Mouse (Mus musculus) stomach, postnatal 0 days (tissue): Measurements from ENCODE around the gene Ank3. TPM values are rescaled to one million over a fixed set of nuclear protein-coding genes. Genes with fewer than 3 reads are reported as not detected.

ENCODE experiments used
- ATAC-seq: fragments of 200-750 bp; cut with Nextera tagmentation; 2 replicates; pipeline ENCODE4 v1.8.0; 2017; ENCODE audit not compliant: low FRiP score, low TSS enrichment
- DNase-seq: peaks from one replicate; pipeline ENCODE4 v3.0.0-alpha.2; 2016; ENCODE audit warnings: low spot score
- H3K27ac ChIP-seq: fragments of 300-500 bp; sonication (generic); replicated peaks from 2 replicates; pipeline ENCODE4 v1.5.1; 2014; ENCODE audit warnings: mild to moderate bottlenecking, control low read depth
- H3K27me3 ChIP-seq: fragments of 300-500 bp; sonication (generic); 2 replicates; pipeline ENCODE4 v1.6.1; 2014; ENCODE audit warnings: low read length; ENCODE audit not compliant: control insufficient read depth, insufficient read depth
- H3K36me3 ChIP-seq: fragments of 300-500 bp; sonication (generic); 2 replicates; pipeline ENCODE4 v1.6.1; 2014; ENCODE audit warnings: low read length, mixed read lengths; ENCODE audit not compliant: control insufficient read depth, insufficient read depth
- H3K4me1 ChIP-seq: fragments of 300-500 bp; sonication (generic); replicated peaks from 2 replicates; pipeline ENCODE4 v1.6.1; 2014; ENCODE audit warnings: antibody characterized with exemption; ENCODE audit not compliant: control insufficient read depth, insufficient read depth
- H3K4me2 ChIP-seq: fragments of 300-500 bp; sonication (generic); replicated peaks from 2 replicates; pipeline ENCODE4 v1.6.1; 2014; ENCODE audit warnings: low read depth, mild to moderate bottlenecking, control low read depth, moderate library complexity
- H3K4me3 ChIP-seq: fragments of 300-500 bp; sonication (generic); 2 replicates; pipeline ENCODE4 v1.5.1; 2014; ENCODE audit warnings: low read depth, low read length, control low read depth
- H3K9ac ChIP-seq: fragments of 300-500 bp; sonication (generic); 2 replicates; pipeline ENCODE4 v1.6.1; 2014; ENCODE audit warnings: mild to moderate bottlenecking, low read length, control low read depth, mixed read lengths
- H3K9me3 ChIP-seq: fragments of 300-500 bp; sonication (generic); 2 replicates; pipeline ENCODE4 v1.6.1; 2016; ENCODE audit warnings: low read length; ENCODE audit not compliant: control insufficient read depth
- CTCF ChIP-seq: IDR thresholded peaks from 2 replicates; pipeline ENCODE4 v1.5.1; 2016; ENCODE audit warnings: antibody characterized with exemption, low read depth, mild to moderate bottlenecking, moderate library complexity
- EP300 ChIP-seq: optimal IDR thresholded peaks from 2 replicates; pipeline ENCODE3; 2016; ENCODE audit warnings: antibody characterized with exemption
- WGBS: fragments of 180-500 bp; shearing (Covaris S2); extraction: QIAGEN DNeasy Blood & Tissue Kit; methylation state at CpG from one replicate; pipeline ENCODE4 v1.1.7; 2014; 5-methylcytosine and 5-hydroxymethylcytosine counted together
- polyA plus RNA-seq: library from polyadenylated mRNA; unstranded; fragments of >200 nt; fragmentation: Nextera tagmentation; extraction: Ambion mirVana; gene quantifications from 2 replicates; pipeline ENCODE4 v1.2.1, GENCODE M21; 2015

Ank3 gene
- polyA plus RNA-seq, 1 experiment from 2014 or later = 16.0 TPM

DNA sequence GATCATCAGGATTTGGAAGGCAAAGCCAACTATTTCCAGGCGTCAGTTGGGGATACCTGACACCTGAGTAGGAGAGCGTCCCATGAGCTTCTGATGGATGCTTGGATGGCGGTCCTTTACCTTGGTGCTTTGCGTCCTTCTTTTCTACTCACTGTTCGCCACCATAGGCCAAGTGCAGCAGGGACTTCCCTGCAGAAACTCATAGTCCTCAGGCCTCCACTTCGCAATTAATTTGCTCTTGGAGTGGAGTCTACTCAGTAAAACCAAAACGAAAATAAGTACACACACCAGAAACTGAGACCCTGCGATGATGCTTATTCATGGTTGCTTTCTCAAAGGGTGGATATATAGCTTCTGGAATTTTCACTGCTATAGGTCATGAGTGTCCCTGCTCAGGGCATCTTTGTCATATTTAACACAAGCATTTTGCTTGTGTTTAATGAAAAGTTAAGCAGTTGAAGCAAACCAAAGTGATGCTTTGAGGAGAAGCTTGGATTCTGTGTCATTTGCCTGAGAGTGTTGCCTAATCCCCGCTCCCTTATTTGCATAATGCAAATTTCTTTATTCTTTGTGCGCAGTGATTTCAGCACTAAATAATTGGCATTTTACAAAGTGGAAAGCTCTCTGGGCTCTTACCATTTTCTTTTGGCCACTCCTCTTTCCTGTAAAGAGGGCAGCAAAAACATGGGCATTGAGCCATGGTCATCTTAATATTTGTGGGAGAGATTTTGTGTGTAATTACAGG is 145.5 kb downstream of the Ank3 start:
- Histone ChIP-seq H3K4me2 (no peak overlapping the region), H3K4me1 (no peaks in the 10 kb centered on the region), H3K27ac (no peak overlapping the region), H3K4me3 (no peak overlapping the region), H3K9me3 (no peaks in the 10 kb centered on the region), H3K9ac (no peak overlapping the region), H3K27me3 (no peaks in the 10 kb centered on the region), H3K36me3 (no peaks in the 10 kb centered on the region)
- ATAC-seq (no peak), DNase-seq (no peak)
- 94% methylated on average over 10 of the region's 10 CpGs for WGBS
- TF ChIP-seq EP300 (no peak), CTCF (no peak)

DNA sequence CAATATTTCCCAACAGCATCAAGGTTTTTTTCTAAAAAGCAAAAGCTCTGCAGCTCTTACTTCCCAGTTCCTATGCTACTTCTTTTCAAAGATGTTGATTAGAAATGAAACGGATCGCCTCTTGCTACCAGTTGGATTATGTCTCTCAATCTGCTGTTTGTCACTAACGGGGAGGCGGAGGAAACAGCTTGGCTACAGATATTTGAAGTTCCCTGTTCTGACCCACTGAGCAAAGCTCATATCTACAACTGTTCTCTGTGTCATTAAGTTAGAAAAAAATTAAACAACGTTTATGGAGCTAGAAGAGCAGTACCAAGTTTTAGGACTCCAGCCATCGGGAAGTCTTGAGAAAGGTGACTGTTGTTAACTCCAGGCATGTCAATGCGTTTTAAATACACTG is 146.1 kb downstream of the Ank3 start:
- Histone ChIP-seq H3K9ac (no peak overlapping the region), H3K4me2 (no peak overlapping the region), H3K27me3 (no peaks in the 10 kb centered on the region), H3K9me3 (no peaks in the 10 kb centered on the region), H3K36me3 (no peaks in the 10 kb centered on the region), H3K4me3 (no peak overlapping the region), H3K27ac (no peak overlapping the region), H3K4me1 (no peaks in the 10 kb centered on the region)
- DNase-seq (no peak), ATAC-seq (no peak)
- WGBS = 77% methylated on average over 7 of the region's 7 CpGs
- TF ChIP-seq CTCF = no peak
- no peak for TF ChIP-seq EP300

GRCm38 (mm10) chr10:69545936-69546335 is 147.4 kb downstream of the Ank3 start:
- Histone ChIP-seq H3K9ac (no peak overlapping the region), H3K4me2 (no peak overlapping the region), H3K27me3 (no peaks in the 10 kb centered on the region), H3K4me1 (no peaks in the 10 kb centered on the region), H3K9me3 (no peaks in the 10 kb centered on the region), H3K27ac (no peak overlapping the region), H3K36me3 (no peaks in the 10 kb centered on the region), H3K4me3 (no peak overlapping the region)
- DNase-seq (no peak), ATAC-seq (no peak)
- TF ChIP-seq EP300 (no peak), CTCF (no peak)
- 86% methylated on average over 3 of the region's 3 CpGs for WGBS

- no peaks in the 10 kb centered on the region for H3K4me1 ChIP-seq
- H3K9ac ChIP-seq = no peak overlapping the region
- no peaks in the 10 kb centered on the region for H3K27me3 ChIP-seq
- 71% methylated on average over 6 of the region's 6 CpGs for WGBS
- no peak for TF ChIP-seq EP300
- TF ChIP-seq CTCF = no peak
- no peak overlapping the region for H3K4me3 ChIP-seq
- no peaks in the 10 kb centered on the region for H3K9me3 ChIP-seq
- H3K27ac ChIP-seq = no peak overlapping the region
- ATAC-seq (no peak), DNase-seq (no peak)
- H3K36me3 ChIP-seq = no peaks in the 10 kb centered on the region
- no peak overlapping the region for H3K4me2 ChIP-seq
Measured at GRCm38 (mm10) chr10:69546643-69547042, 148.1 kb downstream of the Ank3 start.

GRCm38 (mm10) chr10:69548771-69549170 is 150.2 kb downstream of the Ank3 start:
- no peak overlapping the region for H3K4me2 ChIP-seq
- no peak for ATAC-seq
- 86% methylated on average over 3 of the region's 3 CpGs for WGBS

GRCm38 (mm10) chr10:69549221-69549620 is 150.6 kb downstream of the Ank3 start:
- Histone ChIP-seq H3K36me3 (no peaks in the 10 kb centered on the region), H3K4me3 (no peak overlapping the region), H3K4me1 (no peaks in the 10 kb centered on the region), H3K4me2 (no peak overlapping the region), H3K27me3 (no peaks in the 10 kb centered on the region), H3K9ac (no peak overlapping the region), H3K27ac (no peak overlapping the region), H3K9me3 (no peaks in the 10 kb centered on the region)
- WGBS = 73% methylated on average over 4 of the region's 4 CpGs
- ATAC-seq (no peak), DNase-seq (no peak)
- TF ChIP-seq EP300 = no peak
- TF ChIP-seq CTCF = no peak

More at GRCm38 (mm10) chr10:69548771-69549170, 150.2 kb downstream of the Ank3 start:
- no peak overlapping the region for H3K27ac ChIP-seq
- H3K9ac ChIP-seq = no peak overlapping the region
- no peaks in the 10 kb centered on the region for H3K9me3 ChIP-seq
- no peak for TF ChIP-seq CTCF
- no peak for TF ChIP-seq EP300
- H3K4me3 ChIP-seq = no peak overlapping the region
- no peaks in the 10 kb centered on the region for H3K36me3 ChIP-seq
- no peaks in the 10 kb centered on the region for H3K4me1 ChIP-seq
- no peak for DNase-seq
- H3K27me3 ChIP-seq = no peaks in the 10 kb centered on the region
